Mouse (Mus musculus) embryonic fibroblast, embryonic 13.5 days (primary cell): ENCODE results near the gene Tmcc3.

Experiments used
- CTCF ChIP-seq: IDR thresholded peaks from 2 replicates; pipeline ENCODE4 v1.5.1; 2011; ENCODE audit warnings: mild to moderate bottlenecking, control low read depth, low read length, moderate library complexity, borderline replicate concordance; ENCODE audit not compliant: insufficient read depth
- POLR2A ChIP-seq: IDR thresholded peaks from 2 replicates; pipeline ENCODE4 v1.6.1; 2011; ENCODE audit warnings: low read depth, mild to moderate bottlenecking, control low read depth, low read length, moderate library complexity

DNA sequence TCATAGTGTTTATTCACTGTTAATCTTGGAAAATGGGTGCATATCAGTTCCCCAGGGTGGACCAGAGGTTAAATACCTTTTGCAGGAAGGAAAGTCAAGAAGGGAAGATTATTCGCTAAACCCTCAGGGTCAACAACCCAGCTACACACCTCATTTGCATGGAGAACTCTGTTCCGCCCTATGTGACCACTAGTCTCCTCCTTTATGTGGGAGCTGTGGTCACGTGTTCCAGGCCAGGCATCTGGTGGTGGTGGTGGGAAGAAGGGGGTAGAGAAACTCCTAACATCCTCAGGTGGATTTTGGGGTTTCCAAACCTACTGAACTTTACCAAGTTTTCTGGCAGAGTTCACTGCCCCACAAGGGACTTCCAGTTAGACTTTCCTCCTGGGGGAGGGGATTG is 48.5 kb upstream of the Tmcc3 start:
- TF ChIP-seq POLR2A: no peak
- no peak for TF ChIP-seq CTCF
